Mouse (Mus musculus) T-helper 1 cell (primary cell): ENCODE data around the gene Gripap1.
"Not testable (repeated sequence)": the region's sequence is repeated elsewhere in the genome, so short reads cannot be mapped to it uniquely, and the experiment has no call there.

Experiments used
- in situ Hi-C: fragments of 300-600 bp; cut with MboI, MseI; formaldehyde crosslinking; loops from one replicate; pipeline ENCODE4 v1.15.1; 2025; ENCODE audit warnings: high pct_unique_total_duplicates

The Gripap1 gene

DNA sequence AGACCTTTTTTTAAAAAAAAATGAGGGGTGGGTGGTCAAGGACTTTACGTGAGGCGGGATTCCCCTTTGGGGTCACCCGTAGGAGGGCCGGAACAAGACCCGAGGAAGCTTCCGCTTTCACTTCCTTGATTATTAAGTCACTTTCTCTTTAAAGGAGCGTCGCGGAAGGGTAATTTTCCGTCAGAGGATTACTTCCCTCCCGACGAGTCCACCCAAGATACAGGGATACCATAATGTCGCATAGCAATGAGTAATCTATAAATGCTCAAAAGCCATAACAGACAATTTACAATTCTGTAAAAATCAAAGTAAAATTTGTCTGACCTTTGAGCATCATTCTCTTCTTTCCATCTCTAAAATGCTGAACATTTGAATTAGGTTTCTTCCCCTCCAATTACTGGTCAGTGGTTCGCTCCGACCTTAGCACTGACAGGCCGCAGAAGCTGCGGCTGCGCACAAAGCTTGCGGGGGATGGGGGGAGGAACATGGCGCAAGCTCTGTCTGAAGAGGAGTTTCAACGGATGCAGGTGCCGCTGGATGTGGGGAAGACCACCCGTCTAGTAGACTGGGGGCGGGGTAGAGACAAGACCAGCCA lies at the start of gene Gripap1:
Gene Gripap1, plus strand, starts transcription at position 224 of the 595 bp plus-strand sequence.
- in situ Hi-C loops: no loop called here

DNA sequence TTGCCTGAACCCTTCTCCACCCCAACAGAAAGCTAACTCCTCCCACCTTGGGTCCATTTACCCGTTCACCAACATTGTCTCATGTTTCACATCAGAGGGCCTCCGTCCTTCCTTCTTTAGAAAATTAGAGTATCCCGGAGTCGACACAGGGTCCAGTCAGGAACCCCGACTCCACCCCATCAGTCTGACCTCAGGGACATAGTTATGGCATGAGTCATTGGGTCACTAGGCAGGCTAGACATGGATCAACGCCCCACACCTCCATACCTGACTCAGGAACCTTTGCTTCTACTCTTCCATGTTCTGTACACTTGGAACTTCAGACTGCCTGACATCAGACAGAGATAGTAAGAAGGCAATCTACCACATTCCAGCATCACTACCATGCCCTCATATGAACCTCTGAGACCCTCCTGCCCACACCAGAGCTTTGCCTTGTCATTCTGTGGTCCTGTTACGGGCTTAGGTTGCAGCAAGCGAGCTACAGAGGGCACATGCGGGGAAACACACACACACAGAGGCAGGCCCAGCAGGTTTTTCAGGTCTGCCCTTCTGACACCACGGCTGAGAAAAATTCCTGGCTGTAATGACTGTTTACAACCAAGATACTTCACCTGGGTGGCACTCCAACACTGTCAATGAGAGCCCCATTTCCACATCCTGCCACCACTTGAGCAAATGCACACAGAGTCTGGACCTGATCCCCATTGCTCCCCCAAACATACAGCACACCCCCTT lies 49.3 kb upstream of the Gripap1 start:
- in situ Hi-C loops: no loop called here

DNA sequence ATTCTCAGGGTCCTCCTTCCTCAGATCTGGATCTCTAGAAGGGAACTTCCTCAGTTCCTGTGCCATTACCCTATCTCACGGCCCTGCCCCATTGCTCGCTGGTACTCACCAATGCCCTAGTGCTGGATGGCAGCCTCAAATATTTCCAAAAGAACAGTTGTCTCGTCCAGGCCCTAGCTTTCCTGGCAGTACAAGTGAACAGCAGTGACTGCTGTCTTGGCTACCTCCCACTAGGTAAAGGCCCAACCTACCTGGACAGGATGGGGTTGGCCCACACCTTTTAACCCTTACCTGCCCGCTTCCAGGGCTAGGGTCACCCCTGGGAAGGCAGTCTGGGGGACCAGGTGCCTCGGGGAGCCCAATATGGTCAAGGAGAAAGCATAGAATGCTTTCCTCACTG lies 48.5 kb upstream of the Gripap1 start:
- in situ Hi-C loops: no loop called here

DNA sequence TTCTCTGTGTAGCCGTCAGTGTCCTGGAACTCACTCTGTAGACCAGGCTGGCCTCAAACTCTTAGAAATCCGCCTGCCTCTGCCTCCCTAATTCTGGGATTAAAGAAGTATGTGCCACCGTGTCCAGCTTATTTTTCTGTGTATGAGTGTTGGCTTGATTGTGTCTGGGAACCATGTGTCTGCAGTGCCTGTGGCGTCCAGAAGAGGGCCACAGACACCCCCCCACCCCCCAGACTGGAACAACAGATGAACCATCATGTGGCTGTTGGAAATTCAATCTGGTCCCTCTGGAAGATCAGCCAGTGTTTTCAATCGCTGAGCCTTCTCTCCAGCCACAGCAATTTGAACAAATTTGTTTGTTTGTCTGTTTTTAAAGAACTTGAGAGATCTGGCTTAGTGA lies 46.1 kb upstream of the Gripap1 start:
- in situ Hi-C loops: no loop called here

DNA sequence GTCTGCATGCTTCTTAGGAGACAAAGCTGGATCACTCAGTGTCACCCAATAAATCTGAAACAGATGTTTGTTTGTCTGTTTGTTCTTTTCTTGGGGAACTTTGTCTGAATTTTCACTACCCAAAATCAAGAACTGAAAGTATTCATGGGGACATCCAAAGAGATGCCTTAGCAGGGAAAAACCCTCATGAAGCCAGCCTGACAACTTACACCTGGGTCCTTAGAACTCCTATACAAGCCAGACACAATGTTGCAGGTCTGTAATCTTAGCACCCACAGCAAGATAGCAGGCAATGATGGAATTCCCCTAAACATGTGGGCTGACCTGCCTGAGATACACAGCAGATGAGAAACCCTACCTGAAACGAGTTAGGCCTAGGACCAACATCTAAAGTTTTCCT lies 44.6 kb upstream of the Gripap1 start:
- in situ Hi-C loops: no loop called here

GRCm38 (mm10) chrX:7745429-7745828 lies 44.1 kb upstream of the Gripap1 start:
- in situ Hi-C loops: no loop called here

- in situ Hi-C loops: no loop called here
Measured at GRCm38 (mm10) chrX:7750432-7751116, 39.0 kb upstream of the Gripap1 start, which contains the start of gene Ccdc120. Gene Ccdc120, minus strand, starts transcription at chrX:7750905.

GRCm38 (mm10) chrX:7753627-7754026 lies 35.9 kb upstream of the Gripap1 start:
- in situ Hi-C loops: not testable (repeated sequence)

DNA sequence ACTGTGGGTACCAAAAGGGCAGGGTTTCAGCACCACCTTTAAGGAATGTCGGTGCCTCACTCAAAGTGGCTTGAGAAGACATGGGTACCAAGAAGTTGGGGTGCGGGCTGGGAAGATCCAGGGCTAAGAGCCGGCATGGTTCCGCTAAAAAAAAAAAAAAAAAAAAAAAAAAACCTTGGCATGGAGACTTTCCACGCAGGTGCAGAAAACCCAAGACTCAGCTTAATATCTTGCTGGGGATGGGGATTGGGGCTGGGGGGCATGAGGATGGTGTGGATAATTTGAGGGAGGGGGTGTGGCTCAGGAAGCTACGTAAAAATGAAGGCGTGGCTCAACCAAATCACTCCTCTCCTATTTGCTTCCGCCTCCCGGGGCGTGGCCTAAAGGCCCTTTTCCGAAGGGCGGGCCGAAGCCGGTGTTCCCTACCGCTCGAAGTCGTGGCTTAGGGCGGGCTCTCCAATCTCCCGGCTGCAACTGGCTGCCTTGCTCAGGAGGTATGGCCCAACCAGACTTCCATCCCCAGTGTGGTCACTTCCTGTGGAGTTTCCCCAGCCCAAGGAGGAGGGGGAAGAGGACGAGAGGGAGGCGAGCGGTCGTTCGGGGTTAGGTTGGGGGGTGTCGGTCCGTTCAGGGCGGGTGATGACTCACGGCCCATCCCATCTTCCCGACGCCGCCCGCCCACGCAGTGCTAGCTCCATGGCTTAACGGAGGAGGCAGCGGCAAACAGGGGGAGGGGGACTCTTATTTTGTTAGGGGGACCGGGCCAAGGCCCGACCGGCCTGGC lies 27.2 kb upstream of the Gripap1 start, which contains the start of gene Tfe3:
Gene Tfe3, plus strand, starts transcription at position 424 of the 784 bp plus-strand sequence.
- in situ Hi-C loops: no loop called here

GRCm38 (mm10) chrX:7762921-7763197 lies 26.7 kb upstream of the Gripap1 start:
- in situ Hi-C loops: no loop called here

GRCm38 (mm10) chrX:7763631-7764393 lies 25.8 kb upstream of the Gripap1 start:
- in situ Hi-C loops: no loop called here

DNA sequence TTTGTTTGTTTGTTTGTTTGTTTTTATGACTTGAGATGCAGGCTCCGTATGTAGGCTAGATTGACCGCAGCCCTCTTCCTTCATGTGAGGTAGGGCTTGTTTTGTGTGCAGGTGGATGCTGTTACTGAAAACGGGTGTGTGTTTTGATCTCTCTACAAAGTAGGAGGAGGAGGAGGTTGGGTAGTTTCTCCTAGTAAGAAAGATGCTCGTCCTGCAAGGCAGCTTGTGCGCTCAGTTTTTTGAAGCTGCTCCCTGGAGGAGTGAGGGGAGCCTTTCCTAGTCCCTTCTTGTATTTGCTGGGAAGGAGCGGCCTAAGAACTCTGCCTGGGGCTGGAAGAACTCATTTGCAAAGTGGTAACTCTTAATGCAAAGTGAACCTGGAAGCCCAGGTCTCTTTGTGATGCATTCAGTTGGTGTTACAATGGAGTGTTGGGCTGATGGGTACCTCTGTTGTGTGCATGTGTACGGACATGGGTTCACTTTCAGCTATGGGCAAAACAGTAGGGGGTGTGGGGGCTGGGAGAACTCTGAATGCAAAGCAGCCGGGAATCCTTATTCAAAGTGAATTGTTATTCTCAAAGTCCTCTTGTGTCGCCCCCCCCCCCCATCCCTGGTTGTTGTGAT lies 24.8 kb upstream of the Gripap1 start:
- in situ Hi-C loops: no loop called here

DNA sequence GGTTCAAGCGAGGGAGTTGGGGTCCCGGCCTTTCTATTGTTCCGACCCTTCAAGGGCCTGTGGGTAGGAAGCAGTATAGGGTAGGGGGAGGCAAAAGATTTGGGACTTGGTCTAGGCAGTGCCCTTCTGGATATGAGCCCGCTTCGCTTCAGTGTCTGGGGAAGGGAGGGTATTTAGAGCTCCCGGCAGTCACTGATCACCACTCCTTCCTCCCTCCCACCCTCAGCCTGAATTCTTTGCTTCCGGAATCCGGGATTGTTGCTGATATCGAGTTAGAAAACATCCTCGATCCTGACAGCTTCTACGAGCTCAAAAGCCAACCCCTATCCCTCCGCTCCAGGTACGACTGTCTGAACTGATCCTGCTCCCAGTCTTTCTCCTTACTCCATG lies 24.3 kb upstream of the Gripap1 start:
- in situ Hi-C loops: no loop called here

DNA sequence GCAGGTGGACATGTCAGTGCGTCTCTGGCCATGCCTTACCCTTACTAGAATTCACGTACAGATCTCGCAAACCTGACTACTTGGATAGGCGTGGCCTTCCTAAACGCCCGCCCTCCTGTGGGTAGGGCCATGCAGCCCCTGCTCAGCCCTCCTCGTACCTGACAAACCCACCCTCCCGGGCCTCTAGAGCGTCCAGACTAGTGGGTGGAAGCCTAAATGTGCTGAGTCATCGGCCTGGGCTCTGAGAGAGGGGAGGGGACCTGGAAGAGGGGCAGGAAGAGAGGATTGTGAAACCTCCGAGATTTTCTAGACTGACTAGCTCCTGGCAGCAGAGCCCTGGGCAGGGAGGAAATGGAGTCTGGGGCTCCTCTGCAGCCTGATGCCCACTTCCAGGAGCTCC lies 23.8 kb upstream of the Gripap1 start:
- in situ Hi-C loops: no loop called here

GRCm38 (mm10) chrX:7769302-7770017 lies 20.1 kb upstream of the Gripap1 start:
- in situ Hi-C loops: no loop called here

- in situ Hi-C loops: no loop called here
Measured at GRCm38 (mm10) chrX:7772766-7773165, 16.8 kb upstream of the Gripap1 start.

GRCm38 (mm10) chrX:7775501-7776205 lies 13.9 kb upstream of the Gripap1 start:
- in situ Hi-C loops: no loop called here

DNA sequence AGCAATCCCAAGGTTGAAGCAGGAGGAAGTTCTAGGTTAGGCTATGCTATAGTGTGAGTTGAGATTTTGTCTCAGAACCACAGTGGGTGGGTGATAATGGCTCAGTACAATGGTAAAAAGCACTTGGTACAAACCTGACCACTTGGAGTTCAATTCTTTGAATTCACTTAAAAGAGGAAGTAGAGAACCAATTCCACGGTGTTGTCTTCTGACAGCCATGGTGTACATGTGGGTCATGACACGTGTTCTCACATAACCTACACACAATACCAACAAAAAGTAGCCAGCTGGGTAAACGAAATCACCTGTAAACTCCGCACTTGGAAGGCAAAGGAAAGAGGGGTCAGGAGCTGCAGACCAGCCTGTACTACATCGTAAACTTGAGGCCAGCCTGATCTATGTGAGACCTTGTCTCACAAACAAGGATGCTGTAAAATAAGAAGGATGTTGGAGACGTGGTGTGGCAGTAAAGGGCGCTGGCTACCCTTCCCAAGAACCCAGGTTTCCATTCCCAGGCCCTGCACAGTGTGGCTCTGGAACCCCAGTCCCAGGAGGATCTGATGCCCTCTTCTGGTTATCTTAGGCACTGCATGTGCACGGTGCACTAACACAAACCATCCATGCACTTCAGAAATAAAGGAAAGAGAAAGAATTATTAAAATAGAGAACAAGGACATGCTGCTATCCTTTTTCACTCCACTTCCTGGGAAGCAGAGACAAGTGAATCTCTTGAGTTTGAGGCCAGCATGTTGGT lies 13.1 kb upstream of the Gripap1 start:
- in situ Hi-C loops: no loop called here
